Mouse (Mus musculus): ENCODE results near the gene Arhgef26. TPM values are rescaled to one million over a fixed set of nuclear protein-coding genes. Genes with fewer than 3 reads are reported as not detected.

The Arhgef26 gene
- polyA plus RNA-seq, 1 experiment from 2014 or later: 9.2 TPM

Other genes starting within 250 kb of the Arhgef26 start
- 47.4 and 53.9 TPM in 2 replicates for gene Dhx36, start 168.7 kb downstream of the Arhgef26 start, polyA plus RNA-seq (2014; fragmentation: Nextera tagmentation; extraction: Ambion mirVana)